Mouse (Mus musculus): ENCODE measurements at regions not wholly inside any gene's neighbourhood (a gene's known extent, or its start where the extent isn't known, plus 50 kb on each side); places are given as distances from the start of the nearest gene placed in this dataset.

DNA sequence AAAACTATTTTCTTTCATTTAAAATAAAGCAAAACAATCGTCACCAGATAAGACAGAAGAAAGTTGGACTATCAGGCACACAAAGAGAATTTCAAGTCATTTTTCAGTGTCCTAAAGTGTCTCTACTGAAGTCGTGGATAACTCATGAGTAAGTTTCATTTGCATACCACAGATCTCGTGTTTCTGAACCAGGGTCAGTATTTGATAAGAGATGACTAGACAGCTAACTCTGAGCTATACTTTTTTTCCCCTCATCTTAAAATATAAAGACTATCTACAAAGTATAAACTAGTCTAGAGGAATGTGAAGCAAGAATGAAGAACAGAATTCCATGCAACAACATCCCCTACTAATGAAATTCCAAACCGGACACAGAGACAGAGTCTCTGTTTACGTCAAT, 60.9 kb upstream of the Paip1 start:
- no peak for DNase-seq

DNA sequence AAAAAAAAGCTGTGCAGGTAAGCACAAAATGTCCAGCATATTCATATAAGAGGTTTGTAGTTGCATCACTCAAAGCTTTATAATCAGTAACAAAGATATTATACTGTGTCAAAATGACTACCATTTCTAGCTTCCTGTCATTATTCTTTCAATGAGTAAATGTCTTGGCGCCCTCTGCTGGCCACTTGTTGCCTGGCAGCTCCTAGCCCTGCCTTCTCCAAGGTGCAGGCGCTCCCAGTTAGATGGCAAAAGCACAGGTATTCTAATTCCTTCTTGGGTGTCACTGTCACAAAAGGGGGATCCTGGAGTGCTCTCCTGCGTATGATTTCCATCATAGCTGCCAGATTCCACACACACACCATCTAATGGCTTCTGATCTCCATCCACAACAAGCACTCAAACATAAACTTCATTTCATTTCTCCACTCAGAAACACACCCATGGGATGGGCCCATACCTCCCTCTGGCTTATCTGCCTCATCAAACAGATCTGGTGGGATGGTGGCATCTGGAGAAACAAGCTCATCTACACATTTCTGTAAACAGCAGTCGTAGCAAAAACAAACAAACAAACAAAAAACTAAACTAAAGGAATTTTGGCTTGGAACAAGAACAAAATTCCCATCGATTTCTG, 49.9 kb upstream of the Paip1 start:
- DNase-seq = peak; percentile 82

Small RNAs in the stretch of these regions (microRNA-seq; reads per million reads assigned to microRNA genes)
- gene Gm44488 = 0 reads per million in 2 experiments

Data from adrenal gland, postnatal 25 days (tissue).